Mouse (Mus musculus) ovary, postnatal 10 days (tissue): ENCODE results near the gene Ssna1.
"Not testable (repeated sequence)": the region's sequence is repeated elsewhere in the genome, so short reads cannot be mapped to it uniquely, and the experiment has no call there.

ENCODE experiments used
- DNase-seq: peaks from one replicate; pipeline ENCODE4 v3.0.0; 2022; ENCODE audit warnings: low spot score

Gene Ssna1

GRCm38 (mm10) chr2:25262291-25262767, 9.9 kb downstream of the Ssna1 start, which contains the start of gene Tprn:
Gene Tprn, plus strand, starts transcription at chr2:25262618.
- peak; percentile 82 for DNase-seq

GRCm38 (mm10) chr2:25261870-25262269, 10.4 kb downstream of the Ssna1 start:
- no peak for DNase-seq

GRCm38 (mm10) chr2:25258887-25259286, 13.4 kb downstream of the Ssna1 start:
- DNase-seq, result no peak

- DNase-seq, result not testable (repeated sequence)
Observed at GRCm38 (mm10) chr2:25257250-25257649, 15.0 kb downstream of the Ssna1 start.

- DNase-seq, result not testable (repeated sequence)
Observed at GRCm38 (mm10) chr2:25256443-25257109, 15.7 kb downstream of the Ssna1 start.

GRCm38 (mm10) chr2:25255284-25255779, 16.9 kb downstream of the Ssna1 start, which contains the start of gene Tmem203:
Gene Tmem203, plus strand, starts transcription at chr2:25255439.
- peak; percentile 70 for DNase-seq

- no peak for DNase-seq
Observed at GRCm38 (mm10) chr2:25252331-25252730, 19.9 kb downstream of the Ssna1 start.

- DNase-seq, result no peak
Observed at GRCm38 (mm10) chr2:25246183-25247072, 25.8 kb downstream of the Ssna1 start, which contains the start of gene AL732309.1. Gene AL732309.1, minus strand, starts transcription at chr2:25246863.

GRCm38 (mm10) chr2:25244144-25244543, 28.1 kb downstream of the Ssna1 start:
- no peak for DNase-seq

GRCm38 (mm10) chr2:25243342-25243741, 28.9 kb downstream of the Ssna1 start:
- no peak for DNase-seq

GRCm38 (mm10) chr2:25242101-25242506, 30.1 kb downstream of the Ssna1 start, which contains the start of the genes Rnf208 and Cysrt1:
Gene Rnf208, plus strand, starts transcription at chr2:25242255.
Gene Cysrt1, minus strand, starts transcription at chr2:25242452.
- no peak for DNase-seq

- no peak for DNase-seq
Observed at GRCm38 (mm10) chr2:25241438-25241775, 30.8 kb downstream of the Ssna1 start.

- no peak for DNase-seq
Observed at GRCm38 (mm10) chr2:25240723-25241437, 31.4 kb downstream of the Ssna1 start.

- DNase-seq, result no peak
Observed at GRCm38 (mm10) chr2:25240310-25240709, 31.9 kb downstream of the Ssna1 start.

- DNase-seq, result no peak
Observed at GRCm38 (mm10) chr2:25239766-25240165, 32.5 kb downstream of the Ssna1 start.

- no peak for DNase-seq
Observed at GRCm38 (mm10) chr2:25238106-25238505, 34.1 kb downstream of the Ssna1 start.

- DNase-seq, result no peak
Observed at GRCm38 (mm10) chr2:25237522-25237921, 34.7 kb downstream of the Ssna1 start.

- no peak for DNase-seq
Observed at GRCm38 (mm10) chr2:25236614-25237013, 35.6 kb downstream of the Ssna1 start, which contains the start of gene Rnf224. Gene Rnf224, minus strand, starts transcription at chr2:25236787.

GRCm38 (mm10) chr2:25234551-25235220, 37.6 kb downstream of the Ssna1 start:
- DNase-seq, result no peak

GRCm38 (mm10) chr2:25234050-25234449, 38.2 kb downstream of the Ssna1 start, which contains the start of gene Slc34a3:
Gene Slc34a3, minus strand, starts transcription at chr2:25234364.
- DNase-seq, result no peak

- DNase-seq, result no peak
Observed at GRCm38 (mm10) chr2:25233421-25233820, 38.8 kb downstream of the Ssna1 start.
